Mouse (Mus musculus): ENCODE measurements around the gene Rps26.

Gene Rps26

DNA sequence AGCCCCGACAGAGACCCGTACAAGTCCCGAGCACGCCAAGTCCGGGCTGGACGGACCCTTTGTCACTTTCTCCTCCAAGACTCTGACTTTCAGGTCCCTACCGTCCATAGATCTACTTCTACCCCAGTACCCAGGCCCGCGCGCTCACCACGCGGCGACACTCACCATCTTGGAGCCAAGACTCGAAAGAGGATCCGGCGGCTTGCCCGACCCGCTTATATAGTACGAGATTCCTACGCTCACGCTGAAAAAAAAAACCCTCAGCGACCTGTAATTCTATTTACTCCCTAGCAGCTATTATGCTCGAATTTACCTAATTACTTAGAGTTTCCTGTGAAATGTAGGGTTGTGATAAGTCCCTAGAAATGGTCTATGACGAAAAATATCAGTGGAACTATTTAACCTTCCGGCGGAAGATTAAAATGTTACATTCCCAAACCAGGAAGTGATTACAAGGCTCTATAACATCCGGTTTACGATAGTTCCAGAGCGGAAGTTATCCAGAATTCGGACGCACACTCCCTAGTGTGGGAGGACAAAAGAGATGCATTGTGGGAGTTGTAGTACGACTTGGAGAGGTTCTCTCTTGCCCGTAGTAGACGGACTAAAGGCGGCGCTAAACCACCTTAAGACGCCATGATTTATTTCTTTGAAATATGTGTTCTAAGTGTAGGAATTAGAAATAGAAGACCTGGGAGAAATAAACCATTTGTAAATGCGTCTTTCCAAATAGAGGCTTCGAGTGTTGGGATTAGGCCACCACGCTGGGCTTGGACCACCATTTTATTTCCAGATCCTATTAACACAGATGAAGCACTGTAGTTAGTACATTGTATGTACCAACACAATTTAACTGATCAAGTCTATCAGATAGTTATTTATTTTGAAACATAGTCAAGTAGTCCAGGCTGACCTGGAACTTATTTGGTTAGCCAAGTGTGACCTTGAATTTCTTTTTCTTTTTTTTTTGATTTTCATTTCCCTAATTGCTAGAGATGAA is at the start of gene Rps26:
Gene Rps26, minus strand, starts transcription at position 437 of the 1,000 bp plus-strand sequence.
- peak; percentile 80 for DNase-seq (ENCODE audit: low spot score)

DNA sequence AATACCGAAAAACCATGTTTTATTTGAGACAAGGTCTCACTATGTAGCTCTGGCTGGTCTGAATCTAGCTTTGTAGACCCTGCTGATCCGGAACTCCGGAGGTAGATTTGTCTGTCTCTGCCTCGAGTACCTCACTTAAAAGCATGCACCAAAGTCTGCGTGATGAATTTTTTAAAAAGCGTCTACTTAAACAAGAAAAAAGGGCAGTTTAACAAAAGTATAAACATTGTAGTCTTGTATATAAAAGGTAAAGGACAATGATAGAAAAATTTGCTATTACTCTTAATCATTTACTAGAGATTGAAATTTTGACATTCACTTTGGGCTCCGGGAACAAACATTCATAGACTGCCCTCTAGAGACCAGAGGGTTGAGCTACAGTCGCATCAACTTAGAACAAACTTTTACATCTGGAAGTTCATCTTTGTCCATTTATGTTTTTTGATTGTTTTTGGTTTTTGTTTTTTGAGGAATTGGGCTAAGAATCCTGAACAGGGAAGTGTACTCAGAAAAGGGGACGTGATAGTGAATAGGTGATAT is 48.0 kb upstream of the Rps26 start:
- no peak for DNase-seq (ENCODE audit: low spot score)

DNA sequence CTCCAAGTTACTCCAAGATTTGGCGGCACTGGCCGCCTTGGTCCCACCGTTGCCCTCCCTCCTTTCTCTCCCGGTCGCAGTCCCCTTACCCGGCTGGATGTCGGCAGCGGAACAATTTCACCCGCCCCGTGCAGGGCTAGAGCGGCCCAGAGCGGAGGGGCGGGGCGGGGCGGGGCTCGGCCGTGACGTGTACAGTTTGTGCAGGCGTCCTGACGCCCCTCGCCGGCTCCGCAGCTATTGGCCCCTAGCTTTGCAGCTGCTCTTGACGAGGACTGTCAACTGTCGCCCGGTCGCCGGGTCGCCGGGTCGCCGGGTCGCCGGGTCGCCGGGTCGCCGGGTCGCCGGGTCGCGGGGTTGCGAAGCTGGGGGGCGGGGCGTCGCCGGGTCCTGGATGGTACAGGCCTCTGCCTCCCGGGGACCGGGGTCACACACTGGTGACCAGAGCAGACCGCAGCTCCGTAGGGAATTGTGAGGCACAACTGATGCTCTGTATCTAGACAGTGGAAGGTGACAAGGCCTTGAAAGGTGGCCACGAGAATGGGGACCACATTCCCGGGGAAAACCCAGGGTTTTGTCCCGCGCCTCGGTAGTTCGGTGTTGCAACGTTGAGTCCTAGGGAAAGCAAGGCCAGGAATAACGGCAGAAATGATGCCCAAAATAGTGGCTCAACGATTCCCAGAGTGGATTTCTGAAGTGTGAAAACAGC is 47.4 kb upstream of the Rps26 start, which contains the start of gene Suox:
Gene Suox, minus strand, starts transcription at position 311 of the 706 bp plus-strand sequence.
- peak; percentile 82 for DNase-seq (ENCODE audit: low spot score)

DNA sequence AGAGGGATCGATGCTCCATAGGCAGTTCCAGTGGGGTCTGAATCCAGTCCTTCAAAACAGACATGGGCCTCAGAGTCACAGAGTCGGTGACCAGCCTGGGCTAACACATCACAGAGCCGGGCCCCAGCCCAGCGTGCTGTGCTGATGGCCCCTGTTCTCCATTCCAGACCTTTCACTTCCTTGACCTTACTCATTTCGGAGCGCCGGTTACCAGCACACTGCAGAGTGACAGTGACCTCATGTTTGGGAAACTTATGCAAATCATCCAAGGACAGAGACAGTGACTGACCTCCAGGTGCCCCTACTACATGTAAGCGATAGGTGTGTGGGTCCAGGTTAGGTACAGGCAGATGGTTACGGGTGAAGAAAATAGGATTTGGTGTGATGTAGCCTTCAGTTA is 44.6 kb upstream of the Rps26 start:
- no peak for DNase-seq (ENCODE audit: low spot score)

DNA sequence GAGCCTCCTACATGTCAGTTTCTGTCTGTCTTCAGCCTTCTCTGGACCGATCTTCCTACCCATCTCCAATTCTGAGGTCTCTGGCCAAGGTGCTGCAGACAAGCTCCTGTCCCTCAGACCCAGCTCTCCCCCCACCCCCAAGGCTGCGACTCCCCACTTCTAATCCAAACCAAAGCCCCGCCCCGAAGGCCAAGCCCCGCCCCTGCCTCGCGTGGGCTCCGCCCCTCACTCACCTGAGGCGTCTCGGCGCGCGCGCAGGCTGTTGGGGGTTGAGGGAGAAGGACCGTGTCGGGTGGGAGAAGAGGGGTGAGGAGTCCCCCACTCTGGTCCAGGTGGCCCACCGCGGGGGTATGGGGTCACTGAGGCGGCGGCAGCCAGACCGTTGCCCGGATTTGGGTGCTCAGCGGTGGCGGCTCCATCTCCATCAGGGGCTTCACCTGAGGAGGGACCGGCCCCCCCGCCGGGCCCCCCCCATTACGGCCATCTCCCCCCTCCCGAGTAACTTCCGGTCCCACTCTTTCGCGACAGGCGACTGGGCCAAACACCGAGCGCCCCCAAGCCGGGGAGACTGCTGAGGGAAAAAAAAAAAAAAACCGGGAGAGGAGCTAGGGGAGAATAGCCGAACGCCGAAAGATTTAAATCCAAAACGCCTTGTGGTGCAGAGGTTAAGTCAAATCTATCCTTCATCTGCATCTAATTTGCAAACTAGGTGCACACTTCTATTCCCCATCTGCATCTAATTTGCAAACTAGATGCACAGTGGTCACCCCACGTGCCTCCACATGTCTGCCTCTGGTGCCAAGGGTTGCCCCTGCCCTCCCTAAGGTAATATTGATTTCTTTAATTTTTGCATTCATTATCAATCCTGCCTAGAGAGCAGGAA is 42.5 kb upstream of the Rps26 start:
- peak; percentile 70 for DNase-seq (ENCODE audit: low spot score)

DNA sequence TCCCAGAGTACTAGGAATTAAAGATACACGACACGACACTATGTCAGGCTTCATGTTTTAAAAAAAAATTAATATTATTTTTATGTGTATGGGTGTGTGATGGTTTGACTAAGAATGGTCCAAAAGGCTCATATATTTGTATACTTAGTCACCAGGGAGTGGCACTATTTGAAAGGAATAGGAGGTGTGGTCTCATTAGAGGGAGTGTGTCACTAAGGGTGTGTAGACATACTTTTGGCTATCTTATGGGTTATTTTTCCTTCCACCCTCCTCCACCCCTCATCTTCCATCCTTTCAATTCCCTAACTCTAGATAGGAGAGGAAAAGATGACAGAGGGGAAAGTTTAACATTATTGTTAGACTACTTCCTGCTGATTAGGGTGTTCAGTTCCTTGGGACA is 39.3 kb upstream of the Rps26 start:
- DNase-seq (ENCODE audit: low spot score), result no peak

DNA sequence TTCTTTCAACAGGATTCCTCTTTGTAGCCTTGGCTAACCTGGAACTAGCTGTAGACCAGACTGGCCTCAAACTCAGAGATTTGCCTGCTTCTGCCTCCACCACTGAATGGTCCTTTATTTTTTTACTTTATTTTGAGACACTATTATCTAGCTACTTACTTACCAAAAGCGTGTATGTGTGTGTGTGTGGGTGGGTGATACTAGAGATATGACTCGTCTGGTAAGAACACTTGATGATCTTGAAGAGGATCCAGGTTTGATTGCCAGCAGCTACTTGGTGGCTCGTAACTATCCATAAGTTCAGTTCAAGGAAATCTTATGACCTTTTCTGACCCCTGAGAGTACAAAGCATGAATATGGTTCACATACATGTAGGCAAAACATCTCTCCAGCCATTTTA is 38.8 kb upstream of the Rps26 start:
- no peak for DNase-seq (ENCODE audit: low spot score)

DNA sequence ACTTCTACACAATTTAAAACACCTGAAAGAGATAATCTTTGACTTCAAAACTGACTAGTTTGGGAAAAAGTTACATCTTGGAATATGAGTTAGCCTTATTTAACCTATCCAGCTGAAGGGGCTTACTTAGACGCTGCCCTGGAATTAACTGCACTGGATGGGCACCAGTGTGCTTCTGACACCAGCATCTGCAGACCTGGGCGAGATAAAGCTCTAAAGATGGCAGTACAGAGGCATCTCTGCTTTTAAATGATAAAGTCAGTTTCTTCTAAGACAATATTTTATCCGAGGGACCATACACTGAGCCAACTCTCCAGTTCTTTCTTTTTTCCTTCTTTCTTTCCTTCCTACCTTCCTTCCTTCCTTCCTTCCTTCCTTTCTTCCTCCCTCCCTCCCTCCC is 38.3 kb upstream of the Rps26 start:
- no peak for DNase-seq (ENCODE audit: low spot score)

DNA sequence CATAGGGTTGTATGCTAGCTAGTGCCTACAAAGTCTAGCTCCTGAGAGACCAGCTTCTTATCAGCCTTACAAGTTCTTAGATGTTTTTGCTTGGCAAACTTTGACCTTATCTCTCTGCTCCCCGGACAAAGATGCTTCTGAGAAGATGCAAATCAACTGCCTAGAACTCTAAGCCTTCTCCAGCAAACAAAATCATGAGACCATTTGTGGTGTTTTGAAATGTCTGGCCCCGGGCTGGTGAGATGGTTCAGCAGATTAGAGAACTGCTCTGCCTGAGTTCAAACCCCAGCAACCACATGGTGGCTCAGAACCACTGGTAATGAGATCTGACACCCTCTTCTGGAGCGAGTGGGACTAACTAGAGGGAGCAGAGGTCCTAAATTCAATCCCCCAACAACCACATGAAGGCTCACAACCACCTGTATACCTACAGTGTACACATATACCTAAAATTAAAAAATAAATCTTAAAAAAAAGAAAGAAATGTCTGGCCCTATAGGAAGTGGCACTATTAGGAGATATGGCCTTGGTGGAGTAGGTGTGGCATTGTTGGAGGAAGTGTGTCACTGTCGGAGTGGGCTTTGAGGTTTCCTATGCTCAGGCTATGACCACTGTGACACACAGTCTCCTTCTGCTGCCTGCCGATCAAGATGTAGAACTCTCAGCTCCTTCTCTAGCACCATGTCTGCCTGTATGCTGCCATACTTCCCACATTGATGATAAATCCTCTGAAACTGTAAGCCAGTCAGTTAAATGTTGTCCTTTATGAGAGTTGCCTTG is 37.1 kb upstream of the Rps26 start:
- no peak for DNase-seq (ENCODE audit: low spot score)

DNA sequence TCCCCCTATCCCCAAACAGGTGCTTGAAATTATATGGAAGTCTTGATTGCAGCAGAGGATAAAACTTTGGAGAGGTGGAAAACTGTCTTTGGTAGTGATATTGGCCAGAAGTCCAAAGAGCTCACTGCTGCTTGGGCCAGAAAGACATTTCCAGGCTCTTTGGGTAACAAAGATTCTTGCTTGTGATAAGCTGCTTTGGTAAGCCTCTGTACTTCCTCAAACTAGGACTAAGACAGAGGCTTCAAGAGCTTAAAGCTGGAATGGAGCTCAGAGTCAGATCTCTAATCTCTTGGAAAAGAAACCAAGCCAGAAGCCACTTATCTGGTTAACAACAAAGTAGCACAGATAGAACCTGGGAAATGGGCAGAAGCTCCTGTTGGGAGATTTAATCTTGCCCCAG is 35.9 kb upstream of the Rps26 start:
- DNase-seq (ENCODE audit: low spot score), result no peak

DNA sequence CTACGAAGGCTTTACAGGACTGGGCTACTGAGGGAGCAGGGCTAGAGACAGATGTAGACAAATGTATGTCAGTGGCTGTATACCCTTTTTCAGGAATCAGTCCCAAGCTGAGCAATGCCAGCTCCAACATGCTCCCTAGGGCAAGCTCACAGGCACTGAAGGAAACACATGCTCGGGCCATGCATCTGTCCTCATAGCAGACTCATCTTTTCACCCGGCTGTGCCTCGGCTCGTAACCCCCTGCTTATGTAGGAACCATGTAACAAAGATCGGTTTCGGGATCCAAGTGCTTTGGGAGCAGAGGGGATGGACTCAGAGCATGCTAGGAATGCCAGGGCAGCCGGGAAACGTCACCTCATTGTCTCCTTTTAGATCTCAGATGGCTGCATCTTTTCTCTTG is 32.9 kb upstream of the Rps26 start:
- DNase-seq (ENCODE audit: low spot score), result no peak

DNA sequence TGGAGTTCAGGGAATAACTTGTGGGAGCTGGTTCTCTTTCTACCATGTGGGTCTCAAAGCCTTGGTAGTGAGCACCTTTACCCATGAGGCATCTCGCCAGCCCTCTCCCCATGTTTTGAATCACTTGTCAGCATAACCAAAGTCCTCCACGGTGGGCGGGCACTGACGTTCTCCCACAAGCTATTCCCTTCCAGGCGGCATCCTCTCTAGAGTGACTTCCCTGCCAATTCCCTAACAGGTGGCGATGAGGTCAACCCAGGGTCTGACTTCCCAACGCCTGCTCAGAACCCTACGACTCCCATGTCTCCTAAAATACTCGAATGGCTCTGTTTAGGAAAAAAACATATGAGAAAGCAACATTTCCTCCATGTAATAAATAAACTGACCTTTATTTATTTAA is 31.3 kb upstream of the Rps26 start:
- no peak for DNase-seq (ENCODE audit: low spot score)

DNA sequence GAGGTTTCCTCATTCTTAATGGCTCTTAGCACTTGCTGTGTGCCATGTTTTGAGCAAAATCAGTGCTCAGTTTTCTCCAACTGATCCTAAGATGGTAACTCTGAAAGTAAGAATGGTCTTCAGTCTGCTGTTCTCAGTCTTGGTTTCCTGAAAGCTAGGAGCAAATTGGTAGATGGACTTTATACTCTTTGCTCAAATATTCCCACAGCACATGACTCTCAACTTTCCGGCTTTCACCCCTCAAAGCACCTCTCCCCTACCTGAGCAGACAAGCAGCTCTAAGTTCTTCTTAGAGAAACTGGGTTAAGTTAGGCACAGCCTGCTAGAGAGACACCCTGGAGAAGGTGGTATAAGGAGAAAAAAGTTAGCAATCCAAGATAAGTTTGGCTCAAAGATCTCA is 30.2 kb upstream of the Rps26 start:
- DNase-seq (ENCODE audit: low spot score), result no peak

DNA sequence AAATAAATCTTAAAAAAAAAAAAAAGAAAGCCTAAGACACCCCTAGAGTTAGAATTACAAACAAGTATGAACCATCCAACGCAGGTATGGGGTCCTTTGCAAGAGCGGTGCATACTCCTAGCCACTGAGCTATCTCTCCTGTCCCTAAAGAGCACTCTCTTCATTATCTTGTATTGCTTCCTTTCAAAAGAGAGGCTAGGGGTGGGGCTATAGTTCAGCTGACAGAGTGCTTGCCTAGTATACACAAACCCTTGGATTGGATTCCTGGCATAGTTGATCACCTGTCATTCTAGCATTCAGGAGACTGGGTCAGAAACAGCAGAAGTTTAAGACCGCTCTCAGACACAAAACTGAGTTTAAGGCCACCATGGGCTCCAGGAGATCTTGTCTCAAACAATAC is 28.7 kb upstream of the Rps26 start:
- DNase-seq (ENCODE audit: low spot score), result no peak

DNA sequence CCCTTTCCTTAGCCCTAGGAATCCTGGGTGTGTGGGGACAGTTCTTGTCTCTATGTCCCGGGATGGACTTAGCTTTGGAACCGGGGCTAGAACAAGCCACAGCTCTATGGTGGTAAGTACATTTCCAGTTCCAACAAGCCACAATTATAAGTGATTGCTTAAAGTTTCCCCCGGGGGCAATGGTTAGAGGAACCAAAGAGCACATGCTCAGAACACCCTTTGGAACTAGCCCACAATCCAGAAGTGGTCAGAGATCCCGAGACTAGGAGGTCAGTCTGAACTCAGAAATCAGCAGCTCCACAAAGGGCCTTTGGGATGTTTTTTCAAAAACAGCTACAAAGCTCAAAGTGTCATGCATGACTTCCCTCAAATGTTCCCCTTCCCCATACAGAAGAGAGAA is 27.3 kb upstream of the Rps26 start:
- no peak for DNase-seq (ENCODE audit: low spot score)

DNA sequence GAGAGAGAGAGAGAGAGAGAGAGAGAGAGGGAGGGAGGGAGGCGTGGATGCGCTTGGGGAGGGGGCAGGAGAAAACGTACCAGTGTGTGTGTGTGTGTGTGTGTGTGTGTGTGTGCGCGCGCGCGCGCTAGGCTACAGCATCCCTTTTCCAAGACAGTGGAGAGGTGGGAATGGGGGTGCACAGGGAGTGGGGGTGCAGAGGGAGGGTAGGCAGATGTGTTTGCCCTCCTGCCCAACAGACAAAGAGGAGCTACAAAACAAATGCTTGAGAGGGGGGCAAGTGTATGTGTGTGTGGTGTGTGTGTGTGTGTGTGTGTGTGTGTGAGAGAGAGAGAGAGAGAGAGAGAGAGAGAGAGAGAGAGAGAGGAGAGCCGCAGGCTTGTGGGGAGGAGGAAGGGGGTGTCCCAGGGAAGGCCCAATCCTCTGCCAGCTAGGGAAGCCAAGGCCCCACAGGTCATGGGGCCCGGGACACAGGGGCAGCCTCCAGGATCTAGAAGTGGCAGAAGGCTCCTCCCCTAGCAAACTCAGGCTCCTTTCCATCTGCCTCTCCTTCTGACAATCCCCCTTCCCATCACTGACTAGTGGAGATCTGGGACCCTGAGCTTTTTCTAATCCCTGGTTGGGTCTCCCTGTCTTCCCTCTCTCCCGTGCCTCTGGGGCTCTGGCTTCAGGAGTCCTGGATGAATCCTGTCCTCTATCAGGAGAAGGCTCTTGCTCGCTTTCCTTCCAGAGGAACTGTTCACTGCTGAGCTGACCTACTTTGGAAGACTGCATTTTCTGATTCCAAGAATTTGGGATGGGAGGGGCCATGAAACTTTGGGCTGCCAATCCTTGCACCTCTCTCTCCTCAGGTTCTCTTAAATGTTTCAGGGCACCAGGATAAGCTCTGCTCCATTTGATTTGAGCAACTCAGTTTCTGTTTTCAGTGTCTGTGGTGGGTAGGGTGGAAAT is 19.9 kb upstream of the Rps26 start:
- no peak for DNase-seq (ENCODE audit: low spot score)

DNA sequence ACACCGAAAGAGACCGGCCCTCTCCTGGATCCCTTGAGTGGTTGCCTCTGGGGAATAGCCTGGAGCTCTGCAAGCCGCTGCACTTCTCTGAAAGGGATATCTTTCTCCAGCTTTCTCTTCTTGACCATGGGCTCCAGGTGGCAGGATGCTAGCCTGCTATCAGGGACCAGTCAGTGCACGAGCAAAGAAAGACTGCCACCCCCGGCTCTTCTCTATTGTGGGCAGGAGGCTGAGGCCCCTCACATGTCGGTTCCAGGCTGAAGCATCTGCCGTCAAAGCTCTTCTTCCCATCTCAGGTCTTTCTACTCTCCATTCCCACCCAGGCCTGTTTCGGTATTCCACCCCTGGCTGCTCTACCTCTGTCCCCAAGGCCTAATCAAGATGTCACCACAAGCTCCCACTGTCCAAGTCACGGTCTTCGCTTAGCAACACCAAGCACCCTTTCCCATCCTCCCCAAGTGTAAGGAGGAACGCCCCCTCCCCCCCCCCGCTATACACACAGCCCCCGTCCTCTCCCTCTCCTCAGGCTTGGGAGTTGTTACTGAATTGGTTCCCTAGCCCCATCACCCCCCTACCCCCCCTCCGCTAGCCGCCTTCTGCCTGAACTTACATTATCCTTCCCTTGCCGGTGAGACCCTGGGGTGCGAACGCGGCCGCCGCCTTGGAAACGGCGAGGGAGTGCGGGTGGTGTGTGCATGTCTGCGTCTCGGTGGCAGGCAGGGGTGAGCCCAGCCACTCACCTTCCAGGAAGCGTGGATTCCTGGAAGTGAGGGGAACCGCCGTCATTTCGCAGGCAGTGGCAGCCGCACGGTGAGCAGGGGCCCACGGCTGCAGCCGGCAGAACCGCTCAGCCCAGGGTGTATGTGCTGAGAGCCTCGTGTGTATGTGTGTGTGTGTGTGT is 18.8 kb upstream of the Rps26 start, which contains the start of gene Ikzf4:
Gene Ikzf4, minus strand, starts transcription at position 881 of the 901 bp plus-strand sequence.
- DNase-seq (ENCODE audit: low spot score), result peak; percentile 41

DNA sequence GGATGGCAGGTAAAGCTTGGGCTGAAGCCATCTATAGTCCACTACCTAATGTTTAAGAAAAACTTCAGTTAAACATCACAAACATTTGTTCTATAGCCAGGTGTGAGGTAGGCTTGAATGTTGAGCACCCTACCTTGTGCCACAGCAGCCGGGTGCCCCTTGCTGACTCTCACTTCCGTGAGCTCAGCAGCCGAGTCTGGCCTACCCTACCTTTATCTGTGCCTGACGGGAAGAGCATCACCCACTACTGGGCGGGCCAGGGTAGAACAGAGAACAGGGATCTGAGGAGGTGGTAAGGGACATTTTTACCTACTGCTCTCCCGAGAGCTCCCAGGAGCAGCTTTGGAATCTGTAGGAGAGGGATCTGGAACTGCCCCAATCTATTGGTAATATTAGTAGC is 16.2 kb upstream of the Rps26 start:
- DNase-seq (ENCODE audit: low spot score), result no peak

DNA sequence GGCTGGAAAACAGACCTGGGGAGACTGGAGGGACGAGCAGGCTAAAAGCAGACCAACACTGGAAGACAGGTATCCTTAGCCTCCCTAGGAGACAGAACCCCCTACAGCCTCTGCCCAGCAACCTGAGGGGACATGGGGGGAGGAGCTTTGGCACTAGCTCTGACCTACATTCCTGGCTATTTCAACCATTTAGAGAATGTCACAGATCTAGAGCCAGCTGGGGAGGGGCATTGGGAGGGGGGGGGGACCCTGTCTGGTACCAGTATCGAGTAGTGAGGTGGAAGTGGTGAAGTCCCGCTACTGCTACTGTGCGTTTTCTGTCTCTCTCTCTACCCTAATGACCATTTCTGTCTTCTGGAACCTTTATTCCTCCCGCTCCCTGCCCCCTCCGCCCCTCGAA is 15.3 kb upstream of the Rps26 start:
- DNase-seq (ENCODE audit: low spot score), result no peak
